Mouse (Mus musculus) heart, adult 2 months (tissue): Measurements from ENCODE around the gene Hsd17b11. TPM values are rescaled to one million over a fixed set of nuclear protein-coding genes. Genes with fewer than 3 reads are reported as not detected.

ENCODE experiments used
- DNase-seq, 2 experiments: peaks; one replicate each; pipeline ENCODE4 v3.0.0; 2021
- H3K27ac ChIP-seq: fragments of 200-600 bp; 2 replicates; pipeline ENCODE4 v1.8.1; 2022
- H3K27me3 ChIP-seq: fragments of 200-500 bp; 2 replicates; pipeline ENCODE4 v1.6.1; 2012; ENCODE audit warnings: mild to moderate bottlenecking, low read length, inconsistent platforms, mixed read lengths; ENCODE audit not compliant: control insufficient read depth, insufficient read depth
- H3K36me3 ChIP-seq: fragments of 200-500 bp; 2 replicates; pipeline ENCODE4 v1.6.1; 2012; ENCODE audit warnings: low read length, inconsistent platforms; ENCODE audit not compliant: control insufficient read depth, insufficient read depth
- H3K4me1 ChIP-seq: fragments of 200-500 bp; 2 replicates; pipeline ENCODE4 v1.6.1; 2011; ENCODE audit warnings: low read length; ENCODE audit not compliant: control insufficient read depth, insufficient read depth
- H3K4me3 ChIP-seq: fragments of 200-600 bp; 2 replicates; pipeline ENCODE4 v1.8.1; 2022
- H3K79me2 ChIP-seq: fragments of 200-500 bp; replicated peaks from 2 replicates; pipeline ENCODE4 v1.6.1; 2012; ENCODE audit warnings: mild to moderate bottlenecking, inconsistent platforms, low read length, moderate library complexity, mixed read lengths; ENCODE audit not compliant: control insufficient read depth, insufficient read depth
- H3K9ac ChIP-seq: fragments of 200-500 bp; 2 replicates; pipeline ENCODE4 v1.6.1; 2012; ENCODE audit warnings: low read depth, mild to moderate bottlenecking, control low read depth, inconsistent platforms, low read length, mixed read lengths
- CTCF ChIP-seq: fragments of 200-600 bp; IDR thresholded peaks from 2 replicates; pipeline ENCODE4 v1.8.1; 2022; ENCODE audit warnings: antibody characterized with exemption, mild to moderate bottlenecking, moderate library complexity
- EP300 ChIP-seq: fragments of 200-500 bp; IDR thresholded peaks from 2 replicates; pipeline ENCODE4 v1.6.1; 2011; ENCODE audit warnings: low read depth, low read length, control low read depth; ENCODE audit not compliant: insufficient read depth
- POLR2A ChIP-seq: fragments of 200-500 bp; IDR thresholded peaks from 2 replicates; pipeline ENCODE4 v1.6.1; 2011; ENCODE audit warnings: mild to moderate bottlenecking, low read depth, low read length, control low read depth; ENCODE audit not compliant: insufficient read depth
- WGBS: fragments of 180-500 bp; shearing (Covaris S2); methylation state at CpG from one replicate; pipeline ENCODE4 v1.1.7; 2018; 5-methylcytosine and 5-hydroxymethylcytosine counted together
- intact Hi-C: fragments of 180-260 bp; cut with DNase I; formaldehyde crosslinking; loops from one replicate; pipeline ENCODE4 v1.15.1; 2025
- polyA plus RNA-seq: library from polyadenylated mRNA; depleted of rRNA; stranded (reverse); fragments of >200 nt; gene quantifications from 2 replicates; pipeline ENCODE4 v1.2.3, GENCODE M21; 2012
- total RNA-seq, 2 experiments: library from RNA; stranded (reverse); gene quantifications; 2 replicates each; pipeline ENCODE4 v1.2.3; 2021

Hsd17b11 gene
- total and polyA plus RNA-seq, 3 experiments, result 14.0 to 30.8 (median 23.1) TPM

- H3K27ac ChIP-seq, result no peak overlapping the region
- 71% methylated on average over 18 of the region's 18 CpGs for WGBS
Measured at GRCm38 (mm10) chr5:104002549-104003255, 19.0 kb downstream of the Hsd17b11 start.

GRCm38 (mm10) chr5:103999738-104000137, 22.0 kb downstream of the Hsd17b11 start:
- Histone ChIP-seq H3K27me3 (no peaks in the 10 kb centered on the region), H3K4me1 (no peaks in the 10 kb centered on the region; the same call in none of the 2 replicates), H3K27ac (peak overlapping the region; percentile 66), H3K79me2 (no peaks in the 10 kb centered on the region), H3K9ac (peak overlapping the region; percentile 74), H3K36me3 (peaks cover 2% of the 10 kb centered on the region), H3K4me3 (no peak overlapping the region)
- TF ChIP-seq EP300 (peak; percentile 88), CTCF (no peak; the same call in 1 of the 2 replicates), POLR2A (no peak)
- 3% methylated on average over 5 of the region's 5 CpGs for WGBS
- intact Hi-C loops, result loop anchor here (1.0 to 5.0 kb wide), 6 partner anchors 23 to 338 kb away; no protein-coding TSS in a partner anchor
- DNase-seq, result peak; percentile 82 to 87

More at GRCm38 (mm10) chr5:104002549-104003255, 19.0 kb downstream of the Hsd17b11 start:
- no peaks in the 10 kb centered on the region; the same call in none of the 2 replicates for H3K4me1 ChIP-seq
- H3K36me3 ChIP-seq, result peaks cover 2% of the 10 kb centered on the region
- no peak overlapping the region for H3K4me3 ChIP-seq
- no peak overlapping the region for H3K9ac ChIP-seq
- TF ChIP-seq CTCF (no peak), POLR2A (no peak), EP300 (no peak)
- no peak for DNase-seq
- no peaks in the 10 kb centered on the region for H3K79me2 ChIP-seq
- no peaks in the 10 kb centered on the region for H3K27me3 ChIP-seq
- intact Hi-C loops, result loop anchor here (5.0 kb wide), 1 partner anchor 215 kb away; no protein-coding TSS in a partner anchor

GRCm38 (mm10) chr5:103998739-103999138, 23.0 kb downstream of the Hsd17b11 start:
- no peak for TF ChIP-seq POLR2A
- TF ChIP-seq EP300, result no peak
- no peak for TF ChIP-seq CTCF
- Histone ChIP-seq H3K27me3 (no peaks in the 10 kb centered on the region), H3K4me3 (no peak overlapping the region), H3K79me2 (no peaks in the 10 kb centered on the region), H3K4me1 (no peaks in the 10 kb centered on the region; the same call in none of the 2 replicates), H3K27ac (peak overlapping the region; percentile 66), H3K36me3 (peaks cover 2% of the 10 kb centered on the region), H3K9ac (no peak overlapping the region)
- intact Hi-C loops, result loop anchor here (1.0 to 5.0 kb wide), 4 partner anchors 41 to 339 kb away; no protein-coding TSS in a partner anchor
- WGBS, result 13% methylated on average over 5 of the region's 5 CpGs
- DNase-seq, result peak; percentile 28 to 54

DNA sequence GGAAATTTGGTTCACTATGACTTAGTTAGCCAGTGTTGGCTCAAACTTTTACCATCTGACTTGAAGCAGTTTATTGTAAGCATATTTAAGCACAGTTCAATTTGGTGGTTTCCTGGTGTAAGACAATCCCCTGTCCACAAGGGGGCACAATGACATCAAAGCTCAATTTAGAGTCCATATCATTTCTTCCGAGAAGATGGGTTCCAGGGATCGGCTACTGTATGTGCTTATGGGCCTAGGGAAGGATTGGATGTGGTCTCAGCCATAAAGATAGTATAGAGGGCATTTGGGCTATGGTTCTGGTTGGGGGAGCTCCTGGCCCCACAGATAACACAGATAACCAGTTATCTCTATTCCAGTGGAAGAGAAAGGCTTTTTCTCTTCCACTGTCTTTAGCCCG, 26.5 kb downstream of the Hsd17b11 start:
- no peak overlapping the region for H3K4me3 ChIP-seq
- no peaks in the 10 kb centered on the region; the same call in none of the 2 replicates for H3K4me1 ChIP-seq
- H3K79me2 ChIP-seq, result no peaks in the 10 kb centered on the region
- TF ChIP-seq EP300, result no peak
- TF ChIP-seq CTCF, result peak; percentile 77
- intact Hi-C loops, result loop anchor here (5.0 kb wide), 1 partner anchor 342 kb away; no protein-coding TSS in a partner anchor
- DNase-seq, result peak in 1 of 2 experiments; percentile 9
- no peaks in the 10 kb centered on the region for H3K27me3 ChIP-seq
- H3K36me3 ChIP-seq, result peaks cover 2% of the 10 kb centered on the region; the same call in 1 of the 2 replicates
- no peak overlapping the region for H3K9ac ChIP-seq
- WGBS, result 40% methylated on average over 3 of the region's 3 CpGs
- H3K27ac ChIP-seq, result no peak overlapping the region

DNA sequence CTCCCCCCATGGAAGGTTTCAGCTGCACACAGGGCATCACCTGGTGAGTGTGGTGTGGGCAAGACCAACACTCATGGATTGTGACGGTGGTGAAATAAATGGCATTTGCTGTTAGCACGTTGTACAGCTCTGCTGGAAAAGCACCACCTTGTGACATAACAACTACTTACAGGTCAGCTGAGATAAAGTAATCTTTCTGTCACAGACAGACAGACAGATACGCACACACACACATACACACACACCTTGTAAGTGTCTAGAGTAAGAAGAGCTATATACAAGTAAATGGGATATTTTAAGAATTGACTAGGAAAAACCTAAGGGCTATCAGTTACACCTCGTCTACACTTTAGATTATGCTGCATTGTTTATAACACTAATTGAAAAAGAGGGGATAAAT, 27.1 kb downstream of the Hsd17b11 start:
- TF ChIP-seq CTCF, result no peak
- no peak for TF ChIP-seq POLR2A
- TF ChIP-seq EP300, result no peak
- no peaks in the 10 kb centered on the region; the same call in none of the 2 replicates for H3K4me1 ChIP-seq
- H3K27me3 ChIP-seq, result no peaks in the 10 kb centered on the region
- no peak overlapping the region for H3K4me3 ChIP-seq
- H3K9ac ChIP-seq, result no peak overlapping the region
- DNase-seq, result peak in 1 of 2 experiments; percentile 9
- 87% methylated on average over 4 of the region's 4 CpGs for WGBS
- H3K27ac ChIP-seq, result no peak overlapping the region
- peaks cover 2% of the 10 kb centered on the region; the same call in 1 of the 2 replicates for H3K36me3 ChIP-seq
- no peaks in the 10 kb centered on the region for H3K79me2 ChIP-seq
- intact Hi-C loops, result loop anchor here (5.0 kb wide), 1 partner anchor 343 kb away; no protein-coding TSS in a partner anchor

GRCm38 (mm10) chr5:103993601-103994000, 28.1 kb downstream of the Hsd17b11 start:
- 91% methylated on average over 1 of the region's 1 CpGs for WGBS
- TF ChIP-seq CTCF (peak; percentile 53), EP300 (no peak), POLR2A (no peak)
- H3K27ac ChIP-seq, result no peak overlapping the region
- DNase-seq, result peak in 1 of 2 experiments; percentile 14
- H3K4me1 ChIP-seq, result no peaks in the 10 kb centered on the region
- no peaks in the 10 kb centered on the region for H3K27me3 ChIP-seq
- H3K9ac ChIP-seq, result no peak overlapping the region
- intact Hi-C loops, result no loop called here
- H3K36me3 ChIP-seq, result no peaks in the 10 kb centered on the region
- no peaks in the 10 kb centered on the region for H3K79me2 ChIP-seq
- H3K4me3 ChIP-seq, result no peak overlapping the region
